Mouse (Mus musculus) megakaryocyte-erythroid progenitor cell, adult 5-6 weeks (primary cell): ENCODE data around the gene Zbtb48. TPM values are rescaled to one million over a fixed set of nuclear protein-coding genes. Genes with fewer than 3 reads are reported as not detected.

Experiments
- ATAC-seq: replicated peaks from 2 replicates; pipeline ENCODE4 v1.8.0; 2016; ENCODE audit warnings: mild to moderate bottlenecking, inconsistent platforms; ENCODE audit not compliant: severe bottlenecking, poor library complexity, low FRiP score, low TSS enrichment
- total RNA-seq, 2 experiments: library from RNA; stranded (forward) in 1 of 2; stranded (reverse) in 1 of 2; fragments of 200-1000, 215-1000 nt in 1 of 2; fragments of >200 nt in 1 of 2; fragmentation: Nextera tagmentation in 1 of 2; gene quantifications; 2 replicates each; pipeline ENCODE4 v1.2.3; 2014 to 2017

Gene Zbtb48
- total RNA-seq (2014; fragmentation: Nextera tagmentation), result 6.6 and 27.2 TPM in 2 replicates
- 7.0 and 10.6 TPM in 2 replicates for total RNA-seq (2017)

GRCm38 (mm10) chr4:152027524-152027923 is at the start of gene Zbtb48:
TSS of gene Zbtb48 (minus strand) at chr4:152027671.
- peak; percentile 94 for ATAC-seq

- ATAC-seq, result no peak
Observed at GRCm38 (mm10) chr4:152077191-152077590, 49.7 kb upstream of the Zbtb48 start.

GRCm38 (mm10) chr4:152074548-152074947 is 47.1 kb upstream of the Zbtb48 start:
- ATAC-seq, result no peak

- ATAC-seq, result peak; percentile 56
Observed at GRCm38 (mm10) chr4:152073715-152074114, 46.2 kb upstream of the Zbtb48 start.

GRCm38 (mm10) chr4:152072655-152073054 is 45.2 kb upstream of the Zbtb48 start:
- ATAC-seq, result no peak

GRCm38 (mm10) chr4:152072121-152072601 is 44.7 kb upstream of the Zbtb48 start, which contains the start of gene Plekhg5:
TSS of gene Plekhg5 (plus strand) at chr4:152072498.
- no peak for ATAC-seq

GRCm38 (mm10) chr4:152070494-152071396 is 43.3 kb upstream of the Zbtb48 start:
- no peak for ATAC-seq

GRCm38 (mm10) chr4:152069245-152069644 is 41.8 kb upstream of the Zbtb48 start:
- no peak for ATAC-seq

GRCm38 (mm10) chr4:152068166-152068724 is 40.8 kb upstream of the Zbtb48 start:
- ATAC-seq, result no peak

GRCm38 (mm10) chr4:152067280-152067679 is 39.8 kb upstream of the Zbtb48 start:
- ATAC-seq, result no peak

GRCm38 (mm10) chr4:152062390-152063110 is 35.1 kb upstream of the Zbtb48 start:
- ATAC-seq, result no peak

- ATAC-seq, result no peak
Observed at GRCm38 (mm10) chr4:152044609-152045008, 17.1 kb upstream of the Zbtb48 start.

- ATAC-seq, result no peak
Observed at GRCm38 (mm10) chr4:152043171-152043570, 15.7 kb upstream of the Zbtb48 start.

GRCm38 (mm10) chr4:152041924-152042641 is 14.6 kb upstream of the Zbtb48 start:
- no peak for ATAC-seq

- peak; percentile 39; the same call in 1 of the 2 replicates for ATAC-seq
Observed at GRCm38 (mm10) chr4:152039831-152040310, 12.4 kb upstream of the Zbtb48 start.

- peak; percentile 71 for ATAC-seq
Observed at GRCm38 (mm10) chr4:152038985-152039830, 11.7 kb upstream of the Zbtb48 start, which contains the start of gene Nol9. TSS of gene Nol9 (plus strand) at chr4:152039321.

- no peak for ATAC-seq
Observed at GRCm38 (mm10) chr4:152038225-152038984, 10.9 kb upstream of the Zbtb48 start, which contains the start of gene Tas1r1. TSS of gene Tas1r1 (minus strand) at chr4:152038568.
